Mouse (Mus musculus): ENCODE measurements around the gene Zranb3. TPM values are rescaled to one million over a fixed set of nuclear protein-coding genes. Genes with fewer than 3 reads are reported as not detected.
A peak's percentile ranks its signal among the peaks of the same experiment; 100 is the strongest.

Zranb3 gene
- total and polyA plus RNA-seq, 2 experiments, result 0.70 to 4.8 TPM

- peaks cover 13% of the 10 kb centered on the region for H3K36me3 ChIP-seq (ENCODE audit: control insufficient read depth, insufficient read depth, low read length)
- H3K27ac ChIP-seq (replicated peaks; ENCODE audit: insufficient read depth, low read depth, low read length), result no peak overlapping the region
- no peak for TF ChIP-seq POLR2A (IDR thresholded peaks at IDR 0.05; ENCODE audit: extremely low read depth, insufficient read depth, low read length)
- TF ChIP-seq CTCF (IDR thresholded peaks at IDR 0.05; ENCODE audit: low read depth, low read length), result no peak
- no peaks in the 10 kb centered on the region for H3K79me2 ChIP-seq (ENCODE audit: control insufficient read depth, insufficient read depth, low read length)
- no peak for DNase-seq (ENCODE audit: extremely low read depth, low read depth, low spot score)
- H3K4me1 ChIP-seq (ENCODE audit: control insufficient read depth, insufficient read depth, low read length), result peaks cover 2% of the 10 kb centered on the region; the same call in 1 of the 2 replicates
- no peaks in the 10 kb centered on the region for H3K27me3 ChIP-seq (ENCODE audit: control insufficient read depth, insufficient read depth, low read length)
- H3K9ac ChIP-seq (ENCODE audit: low read depth, low read length), result no peak overlapping the region
- no peak overlapping the region for H3K4me3 ChIP-seq (ENCODE audit: insufficient read depth, low read depth, low read length)
- WGBS, result 80% methylated on average over 3 of the region's 3 CpGs
Observed at GRCm38 (mm10) chr1:127945696-127946575, 156.9 kb downstream of the Zranb3 start.

GRCm38 (mm10) chr1:127943516-127943915 is 159.3 kb downstream of the Zranb3 start:
- DNase-seq (ENCODE audit: extremely low read depth, low read depth, low spot score), result no peak
- 65% methylated on average over 6 of the region's 6 CpGs for WGBS
- H3K27me3 ChIP-seq (ENCODE audit: control insufficient read depth, insufficient read depth, low read length), result no peaks in the 10 kb centered on the region
- H3K36me3 ChIP-seq (ENCODE audit: control insufficient read depth, insufficient read depth, low read length), result peaks cover 36% of the 10 kb centered on the region
- no peak overlapping the region for H3K9ac ChIP-seq (ENCODE audit: low read depth, low read length)
- no peak overlapping the region for H3K4me3 ChIP-seq (ENCODE audit: insufficient read depth, low read depth, low read length)
- no peaks in the 10 kb centered on the region for H3K79me2 ChIP-seq (ENCODE audit: control insufficient read depth, insufficient read depth, low read length)
- H3K4me1 ChIP-seq (ENCODE audit: control insufficient read depth, insufficient read depth, low read length), result peaks cover 2% of the 10 kb centered on the region; the same call in 1 of the 2 replicates
- TF ChIP-seq POLR2A (IDR thresholded peaks at IDR 0.05; ENCODE audit: extremely low read depth, insufficient read depth, low read length) (no peak), CTCF (IDR thresholded peaks at IDR 0.05; ENCODE audit: low read depth, low read length) (no peak)
- H3K27ac ChIP-seq (replicated peaks; ENCODE audit: insufficient read depth, low read depth, low read length), result no peak overlapping the region

GRCm38 (mm10) chr1:127942231-127942630 is 160.6 kb downstream of the Zranb3 start:
- TF ChIP-seq POLR2A (IDR thresholded peaks at IDR 0.05; ENCODE audit: extremely low read depth, insufficient read depth, low read length) (no peak), CTCF (IDR thresholded peaks at IDR 0.05; ENCODE audit: low read depth, low read length) (no peak)
- 92% methylated on average over 10 of the region's 10 CpGs for WGBS
- DNase-seq (ENCODE audit: extremely low read depth, low read depth, low spot score), result no peak
- Histone ChIP-seq H3K79me2 (ENCODE audit: control insufficient read depth, insufficient read depth, low read length) (no peaks in the 10 kb centered on the region), H3K9ac (ENCODE audit: low read depth, low read length) (no peak overlapping the region), H3K36me3 (ENCODE audit: control insufficient read depth, insufficient read depth, low read length) (peaks cover 46% of the 10 kb centered on the region), H3K4me3 (ENCODE audit: insufficient read depth, low read depth, low read length) (no peak overlapping the region), H3K4me1 (ENCODE audit: control insufficient read depth, insufficient read depth, low read length) (peaks cover 2% of the 10 kb centered on the region; the same call in 1 of the 2 replicates), H3K27me3 (ENCODE audit: control insufficient read depth, insufficient read depth, low read length) (no peaks in the 10 kb centered on the region), H3K27ac (replicated peaks; ENCODE audit: insufficient read depth, low read depth, low read length) (no peak overlapping the region)

GRCm38 (mm10) chr1:127937277-127937676 is 165.6 kb downstream of the Zranb3 start:
- WGBS, result 91% methylated on average over 8 of the region's 8 CpGs
- H3K4me1 ChIP-seq (ENCODE audit: control insufficient read depth, insufficient read depth, low read length), result no peaks in the 10 kb centered on the region
- H3K36me3 ChIP-seq (ENCODE audit: control insufficient read depth, insufficient read depth, low read length), result peaks cover 60% of the 10 kb centered on the region
- no peak overlapping the region for H3K9ac ChIP-seq (ENCODE audit: low read depth, low read length)
- no peaks in the 10 kb centered on the region for H3K27me3 ChIP-seq (ENCODE audit: control insufficient read depth, insufficient read depth, low read length)
- no peaks in the 10 kb centered on the region for H3K79me2 ChIP-seq (ENCODE audit: control insufficient read depth, insufficient read depth, low read length)
- no peak overlapping the region for H3K4me3 ChIP-seq (ENCODE audit: insufficient read depth, low read depth, low read length)
- DNase-seq (ENCODE audit: extremely low read depth, low read depth, low spot score), result no peak
- no peak for TF ChIP-seq CTCF (IDR thresholded peaks at IDR 0.05; ENCODE audit: low read depth, low read length)
- TF ChIP-seq POLR2A (IDR thresholded peaks at IDR 0.05; ENCODE audit: extremely low read depth, insufficient read depth, low read length), result no peak
- H3K27ac ChIP-seq (replicated peaks; ENCODE audit: insufficient read depth, low read depth, low read length), result no peak overlapping the region

- Histone ChIP-seq H3K4me1 (ENCODE audit: control insufficient read depth, insufficient read depth, low read length) (no peaks in the 10 kb centered on the region), H3K27me3 (ENCODE audit: control insufficient read depth, insufficient read depth, low read length) (no peaks in the 10 kb centered on the region), H3K4me3 (ENCODE audit: insufficient read depth, low read depth, low read length) (no peak overlapping the region), H3K27ac (replicated peaks; ENCODE audit: insufficient read depth, low read depth, low read length) (no peak overlapping the region), H3K36me3 (ENCODE audit: control insufficient read depth, insufficient read depth, low read length) (peaks cover 54% of the 10 kb centered on the region), H3K79me2 (ENCODE audit: control insufficient read depth, insufficient read depth, low read length) (no peaks in the 10 kb centered on the region), H3K9ac (ENCODE audit: low read depth, low read length) (no peak overlapping the region)
- no peak for TF ChIP-seq POLR2A (IDR thresholded peaks at IDR 0.05; ENCODE audit: extremely low read depth, insufficient read depth, low read length)
- TF ChIP-seq CTCF (IDR thresholded peaks at IDR 0.05; ENCODE audit: low read depth, low read length), result no peak
- 97% methylated on average over 5 of the region's 5 CpGs for WGBS
- DNase-seq (ENCODE audit: extremely low read depth, low read depth, low spot score), result no peak
Observed at GRCm38 (mm10) chr1:127934322-127934721, 168.5 kb downstream of the Zranb3 start.

- Histone ChIP-seq H3K9ac (ENCODE audit: low read depth, low read length) (no peak overlapping the region), H3K4me1 (ENCODE audit: control insufficient read depth, insufficient read depth, low read length) (no peaks in the 10 kb centered on the region), H3K79me2 (ENCODE audit: control insufficient read depth, insufficient read depth, low read length) (no peaks in the 10 kb centered on the region), H3K27me3 (ENCODE audit: control insufficient read depth, insufficient read depth, low read length) (no peaks in the 10 kb centered on the region), H3K4me3 (ENCODE audit: insufficient read depth, low read depth, low read length) (no peak overlapping the region), H3K36me3 (ENCODE audit: control insufficient read depth, insufficient read depth, low read length) (peaks cover 47% of the 10 kb centered on the region), H3K27ac (replicated peaks; ENCODE audit: insufficient read depth, low read depth, low read length) (no peak overlapping the region)
- DNase-seq (ENCODE audit: extremely low read depth, low read depth, low spot score), result peak; percentile 55
- TF ChIP-seq CTCF (IDR thresholded peaks at IDR 0.05; ENCODE audit: low read depth, low read length), result no peak
- no peak for TF ChIP-seq POLR2A (IDR thresholded peaks at IDR 0.05; ENCODE audit: extremely low read depth, insufficient read depth, low read length)
- 46% methylated on average over 2 of the region's 2 CpGs for WGBS
Observed at GRCm38 (mm10) chr1:127933405-127933804, 169.4 kb downstream of the Zranb3 start.
